Mouse (Mus musculus): ENCODE data around the gene E2f7. TPM values are rescaled to one million over a fixed set of nuclear protein-coding genes. Genes with fewer than 3 reads are reported as not detected.

The E2f7 gene
- polyA plus RNA-seq, 1 experiment = 0.32 TPM

Other genes with a start within 250 kb of the E2f7 start
- 26.2 and 36.6 TPM in 2 replicates for gene Csrp2, start 174.3 kb downstream of the E2f7 start, polyA plus RNA-seq (2012; rRNA removed)

Measured in gonadal fat pad, adult 2 months (tissue).